Mouse (Mus musculus): ENCODE results near the gene Slamf8. TPM values are rescaled to one million over a fixed set of nuclear protein-coding genes. Genes with fewer than 3 reads are reported as not detected.

Slamf8 gene
- polyA plus RNA-seq, 1 experiment from 2014 or later: 0.08 TPM

DNA sequence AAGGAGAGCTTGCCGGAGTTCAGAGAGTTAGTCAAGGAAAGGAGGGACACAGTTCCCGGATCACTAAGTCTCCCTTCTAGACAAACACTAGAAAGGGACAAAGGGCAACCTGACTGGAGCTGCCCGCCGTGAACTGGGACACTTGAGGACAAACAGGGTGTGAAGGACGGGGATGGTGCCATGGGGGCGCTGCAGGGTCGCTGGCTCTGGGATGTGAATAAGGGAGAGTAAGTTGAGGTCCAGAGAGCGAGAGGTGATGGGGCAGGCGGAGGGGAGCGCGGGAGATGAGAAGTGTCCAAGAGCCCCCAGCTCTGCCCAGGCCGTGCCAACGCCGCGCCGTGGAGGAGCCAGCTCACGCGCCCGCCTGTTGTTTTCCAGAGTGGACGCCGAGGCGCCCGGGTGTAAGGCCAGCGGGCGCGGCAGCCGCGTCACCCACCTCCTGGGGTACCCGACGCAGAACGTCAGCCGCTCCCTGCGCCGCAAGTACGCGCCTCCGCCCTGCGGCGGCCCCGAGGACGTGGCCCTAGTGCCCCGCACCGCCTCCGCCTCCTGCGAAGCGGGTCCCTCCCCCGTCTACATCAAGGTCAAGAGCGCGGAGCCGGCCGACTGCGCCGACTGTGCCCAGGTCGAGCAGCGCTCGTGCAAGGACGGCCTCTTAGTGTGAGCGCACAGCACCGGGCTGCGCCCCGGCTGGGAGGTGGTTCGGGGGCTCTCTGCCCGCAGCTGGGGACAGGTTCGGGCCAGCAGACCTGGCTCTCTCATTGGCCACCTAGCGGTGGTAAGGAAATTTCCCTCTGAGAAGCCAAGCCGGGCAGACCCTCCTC, 27.5 kb downstream of the Slamf8 start:
- WGBS: under 1% methylated on average over 64 of the region's 66 CpGs
- Histone ChIP-seq H3K4me1 (ENCODE audit: control insufficient read depth, insufficient read depth, low read length) (peaks cover 11% of the 10 kb centered on the region; the same call in 1 of the 2 replicates), H3K4me2 (ENCODE audit: low read depth, severe bottlenecking) (peak overlapping the region; percentile 79), H3K36me3 (ENCODE audit: control insufficient read depth, insufficient read depth, low read length) (no peaks in the 10 kb centered on the region), H3K9me3 (ENCODE audit: control insufficient read depth, low read length) (no peaks in the 10 kb centered on the region), H3K27me3 (ENCODE audit: control insufficient read depth, insufficient read depth, low read length) (peaks cover 29% of the 10 kb centered on the region), H3K4me3 (ENCODE audit: low read depth, low read length) (peak overlapping the region; percentile 54), H3K27ac (replicated peaks; ENCODE audit: low read depth, low read length) (no peak overlapping the region), H3K9ac (ENCODE audit: low read length) (peak overlapping the region; percentile 54)
- ATAC-seq (ENCODE audit: insufficient number of reproducible peaks, low FRiP score, low TSS enrichment, low read depth): peak; percentile 88
- peak; percentile 83 for DNase-seq (ENCODE audit: low spot score)

DNA sequence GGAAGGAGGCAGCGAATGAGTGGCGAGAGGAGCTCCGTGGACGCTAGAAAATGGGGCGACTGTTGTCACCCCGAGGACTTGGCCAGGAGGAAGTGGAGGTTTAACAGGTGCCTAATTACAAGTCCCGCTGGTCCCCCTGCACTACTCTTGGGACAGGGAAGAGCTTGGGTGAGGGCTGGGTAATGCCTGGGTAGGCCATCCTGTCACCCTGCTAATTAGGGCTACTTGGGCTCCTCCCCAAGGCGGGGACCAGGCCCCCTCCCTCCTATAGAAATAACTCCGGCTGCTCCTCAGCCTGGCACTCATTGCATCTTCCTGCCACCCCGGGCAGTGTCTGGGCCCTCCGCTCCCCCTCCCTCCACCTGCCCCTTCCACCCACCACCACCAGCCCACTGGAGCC, 34.7 kb downstream of the Slamf8 start, which contains the start of gene Vsig8:
Vsig8 (plus strand) TSS at position 301 of the 400 bp plus-strand sequence.
- WGBS: 70% methylated on average over 10 of the region's 11 CpGs
- Histone ChIP-seq H3K27ac (replicated peaks; ENCODE audit: low read depth, low read length) (no peak within 1 kb of the TSS), H3K4me3 (ENCODE audit: low read depth, low read length) (no peak within 1 kb of the TSS), H3K27me3 (ENCODE audit: control insufficient read depth, insufficient read depth, low read length) (peaks cover 6% of the 10 kb centered on the region), H3K9ac (ENCODE audit: low read length) (no peak within 1 kb of the TSS), H3K4me1 (ENCODE audit: control insufficient read depth, insufficient read depth, low read length) (peaks cover 10% of the 10 kb centered on the region), H3K9me3 (ENCODE audit: control insufficient read depth, low read length) (no peaks in the 10 kb centered on the region), H3K4me2 (ENCODE audit: low read depth, severe bottlenecking) (no peak within 1 kb of the TSS), H3K36me3 (ENCODE audit: control insufficient read depth, insufficient read depth, low read length) (no peaks in the 10 kb centered on the region)
- ATAC-seq (ENCODE audit: insufficient number of reproducible peaks, low FRiP score, low TSS enrichment, low read depth) (no peak), DNase-seq (ENCODE audit: low spot score) (no peak)

DNA sequence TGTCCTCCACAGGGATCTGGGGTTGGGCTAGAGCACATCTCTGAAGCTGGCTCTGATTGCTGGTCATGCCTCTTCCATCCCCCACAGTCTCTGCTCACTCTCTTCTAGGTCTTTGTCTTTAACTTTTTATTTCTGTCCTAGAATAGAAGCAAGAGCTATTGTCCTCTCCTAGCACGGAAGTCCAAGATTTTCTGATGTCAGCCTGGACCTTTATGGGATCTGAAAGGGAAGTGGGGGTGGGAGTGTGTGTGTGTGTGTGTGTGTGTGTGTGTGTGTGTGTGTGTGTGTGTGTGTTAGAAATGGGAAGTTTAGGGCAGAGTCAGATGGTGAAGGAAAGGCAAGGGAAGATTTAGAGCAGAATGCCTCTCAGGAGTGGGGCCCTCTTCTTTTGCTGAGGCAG, 37.7 kb downstream of the Slamf8 start:
- Histone ChIP-seq H3K4me3 (ENCODE audit: low read depth, low read length) (no peak overlapping the region), H3K4me2 (ENCODE audit: low read depth, severe bottlenecking) (no peak overlapping the region), H3K27me3 (ENCODE audit: control insufficient read depth, insufficient read depth, low read length) (no peaks in the 10 kb centered on the region), H3K9ac (ENCODE audit: low read length) (no peak overlapping the region), H3K36me3 (ENCODE audit: control insufficient read depth, insufficient read depth, low read length) (no peaks in the 10 kb centered on the region), H3K9me3 (ENCODE audit: control insufficient read depth, low read length) (no peaks in the 10 kb centered on the region), H3K27ac (replicated peaks; ENCODE audit: low read depth, low read length) (no peak overlapping the region), H3K4me1 (ENCODE audit: control insufficient read depth, insufficient read depth, low read length) (peaks cover 22% of the 10 kb centered on the region)
- no peak for DNase-seq (ENCODE audit: low spot score)
- no peak for ATAC-seq (ENCODE audit: insufficient number of reproducible peaks, low FRiP score, low TSS enrichment, low read depth)
- WGBS: 42% methylated on average over 1 of the region's 1 CpGs

DNA sequence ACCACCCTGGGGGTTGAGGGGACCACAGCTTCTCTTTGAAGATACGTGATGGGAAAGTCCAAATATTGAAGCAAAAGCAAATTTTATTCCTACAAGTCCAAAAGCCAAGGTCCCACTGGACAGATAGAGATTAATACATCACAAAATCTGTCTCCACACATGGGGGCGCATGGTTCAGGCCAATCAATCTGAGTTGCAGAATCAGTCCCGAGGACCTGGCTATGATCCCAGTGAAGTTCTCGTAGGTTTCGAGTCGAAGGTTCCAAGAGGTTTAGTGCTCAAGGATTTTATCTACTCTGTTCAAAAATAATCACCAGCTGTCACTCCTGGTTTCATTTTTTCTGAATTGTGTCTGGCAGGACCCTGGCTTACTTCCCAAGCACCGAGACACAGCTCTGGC, 39.4 kb downstream of the Slamf8 start:
- H3K4me3 ChIP-seq (ENCODE audit: low read depth, low read length): no peak overlapping the region
- DNase-seq (ENCODE audit: low spot score) (no peak), ATAC-seq (ENCODE audit: insufficient number of reproducible peaks, low FRiP score, low TSS enrichment, low read depth) (no peak)
- no peaks in the 10 kb centered on the region for H3K36me3 ChIP-seq (ENCODE audit: control insufficient read depth, insufficient read depth, low read length)
- H3K4me2 ChIP-seq (ENCODE audit: low read depth, severe bottlenecking): peak overlapping the region; percentile 60
- no peak overlapping the region for H3K9ac ChIP-seq (ENCODE audit: low read length)
- WGBS: 60% methylated on average over 7 of the region's 7 CpGs
- no peak overlapping the region for H3K27ac ChIP-seq (replicated peaks; ENCODE audit: low read depth, low read length)
- H3K27me3 ChIP-seq (ENCODE audit: control insufficient read depth, insufficient read depth, low read length): no peaks in the 10 kb centered on the region
- H3K9me3 ChIP-seq (ENCODE audit: control insufficient read depth, low read length): no peaks in the 10 kb centered on the region
- H3K4me1 ChIP-seq (ENCODE audit: control insufficient read depth, insufficient read depth, low read length): peaks cover 22% of the 10 kb centered on the region

DNA sequence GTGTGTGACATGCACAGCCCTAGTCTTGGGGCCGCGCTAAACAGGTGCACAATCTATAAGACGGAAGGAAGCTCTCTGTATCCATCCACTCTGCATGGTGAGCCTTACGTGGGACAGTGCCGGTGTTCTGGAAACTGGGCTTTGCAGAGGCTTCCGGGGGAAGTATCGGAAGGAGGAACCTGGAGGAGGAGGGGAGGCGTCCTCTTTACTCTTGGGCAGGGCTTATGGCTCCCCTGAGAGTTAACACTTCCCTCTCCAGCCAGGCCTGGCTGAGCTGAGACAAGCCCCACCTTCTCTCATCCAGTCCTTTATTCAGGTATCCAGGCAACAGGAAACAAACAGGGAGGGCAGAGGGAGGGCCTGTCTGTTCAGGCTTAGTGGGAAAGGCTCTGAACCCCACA, 39.8 kb downstream of the Slamf8 start:
- Histone ChIP-seq H3K36me3 (ENCODE audit: control insufficient read depth, insufficient read depth, low read length) (no peaks in the 10 kb centered on the region), H3K4me3 (ENCODE audit: low read depth, low read length) (peak overlapping the region; percentile 25; the same call in 1 of the 2 replicates), H3K9me3 (ENCODE audit: control insufficient read depth, low read length) (no peaks in the 10 kb centered on the region), H3K4me1 (ENCODE audit: control insufficient read depth, insufficient read depth, low read length) (peaks cover 22% of the 10 kb centered on the region), H3K4me2 (ENCODE audit: low read depth, severe bottlenecking) (peak overlapping the region; percentile 60), H3K27ac (replicated peaks; ENCODE audit: low read depth, low read length) (no peak overlapping the region), H3K9ac (ENCODE audit: low read length) (no peak overlapping the region), H3K27me3 (ENCODE audit: control insufficient read depth, insufficient read depth, low read length) (no peaks in the 10 kb centered on the region)
- WGBS: under 1% methylated on average over 8 of the region's 8 CpGs
- ATAC-seq (ENCODE audit: insufficient number of reproducible peaks, low FRiP score, low TSS enrichment, low read depth) (peak; percentile 70), DNase-seq (ENCODE audit: low spot score) (peak; percentile 59)

DNA sequence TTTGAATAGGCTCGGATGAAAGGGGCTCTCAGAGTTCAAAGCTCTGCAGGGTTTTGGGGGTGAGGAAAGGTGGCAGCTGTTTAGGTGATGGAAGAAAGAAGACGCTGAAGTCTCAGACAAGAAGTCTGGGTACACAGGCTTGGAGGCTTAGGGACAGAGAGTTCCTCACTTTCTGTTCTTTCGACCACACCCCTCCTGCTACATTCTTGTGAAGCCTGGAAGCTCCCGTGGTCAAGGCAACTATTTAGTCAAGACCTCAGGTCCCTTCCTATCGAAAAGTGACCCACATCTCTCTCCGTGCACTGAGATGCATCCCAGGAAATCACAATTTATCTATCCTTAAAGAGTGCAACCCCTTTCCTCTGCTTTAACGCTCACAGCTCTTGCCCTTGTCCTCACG, 40.7 kb downstream of the Slamf8 start:
- H3K27me3 ChIP-seq (ENCODE audit: control insufficient read depth, insufficient read depth, low read length): no peaks in the 10 kb centered on the region
- no peaks in the 10 kb centered on the region for H3K9me3 ChIP-seq (ENCODE audit: control insufficient read depth, low read length)
- 4% methylated on average over 8 of the region's 8 CpGs for WGBS
- peaks cover 22% of the 10 kb centered on the region for H3K4me1 ChIP-seq (ENCODE audit: control insufficient read depth, insufficient read depth, low read length)
- no peak for DNase-seq (ENCODE audit: low spot score)
- H3K4me3 ChIP-seq (ENCODE audit: low read depth, low read length): no peak overlapping the region
- no peak for ATAC-seq (ENCODE audit: insufficient number of reproducible peaks, low FRiP score, low TSS enrichment, low read depth)
- H3K4me2 ChIP-seq (ENCODE audit: low read depth, severe bottlenecking): peak overlapping the region; percentile 60; the same call in 1 of the 2 replicates
- no peak overlapping the region for H3K27ac ChIP-seq (replicated peaks; ENCODE audit: low read depth, low read length)
- no peaks in the 10 kb centered on the region for H3K36me3 ChIP-seq (ENCODE audit: control insufficient read depth, insufficient read depth, low read length)
- no peak overlapping the region for H3K9ac ChIP-seq (ENCODE audit: low read length)

DNA sequence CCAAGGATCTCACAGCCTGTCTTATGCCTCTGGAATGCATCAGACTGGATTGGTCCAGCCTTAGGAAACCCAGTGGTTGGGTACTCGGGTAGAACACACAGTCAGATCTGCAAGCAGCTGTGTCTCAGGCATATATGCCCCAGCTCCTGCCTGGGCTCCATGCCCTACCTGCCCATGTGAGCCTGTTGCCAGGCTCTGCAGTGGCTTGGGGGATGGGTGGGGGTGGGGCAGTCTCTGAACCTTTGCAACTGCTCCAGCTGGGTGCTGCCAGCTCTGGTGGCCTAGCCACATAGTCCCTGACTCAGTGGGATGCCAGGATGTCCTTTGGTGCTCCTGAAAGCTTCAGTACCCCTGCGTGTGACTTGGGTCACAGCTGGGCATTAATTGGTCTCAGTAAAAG, 41.1 kb downstream of the Slamf8 start:
- Histone ChIP-seq H3K27me3 (ENCODE audit: control insufficient read depth, insufficient read depth, low read length) (no peaks in the 10 kb centered on the region), H3K36me3 (ENCODE audit: control insufficient read depth, insufficient read depth, low read length) (no peaks in the 10 kb centered on the region), H3K4me3 (ENCODE audit: low read depth, low read length) (no peak overlapping the region), H3K4me2 (ENCODE audit: low read depth, severe bottlenecking) (no peak overlapping the region), H3K9ac (ENCODE audit: low read length) (no peak overlapping the region), H3K9me3 (ENCODE audit: control insufficient read depth, low read length) (no peaks in the 10 kb centered on the region), H3K27ac (replicated peaks; ENCODE audit: low read depth, low read length) (no peak overlapping the region), H3K4me1 (ENCODE audit: control insufficient read depth, insufficient read depth, low read length) (peaks cover 22% of the 10 kb centered on the region)
- no peak for DNase-seq (ENCODE audit: low spot score)
- 17% methylated on average over 2 of the region's 2 CpGs for WGBS
- ATAC-seq (ENCODE audit: insufficient number of reproducible peaks, low FRiP score, low TSS enrichment, low read depth): 0 out of 2 replicates have a peak, but pooled peaks have one; percentile 18

DNA sequence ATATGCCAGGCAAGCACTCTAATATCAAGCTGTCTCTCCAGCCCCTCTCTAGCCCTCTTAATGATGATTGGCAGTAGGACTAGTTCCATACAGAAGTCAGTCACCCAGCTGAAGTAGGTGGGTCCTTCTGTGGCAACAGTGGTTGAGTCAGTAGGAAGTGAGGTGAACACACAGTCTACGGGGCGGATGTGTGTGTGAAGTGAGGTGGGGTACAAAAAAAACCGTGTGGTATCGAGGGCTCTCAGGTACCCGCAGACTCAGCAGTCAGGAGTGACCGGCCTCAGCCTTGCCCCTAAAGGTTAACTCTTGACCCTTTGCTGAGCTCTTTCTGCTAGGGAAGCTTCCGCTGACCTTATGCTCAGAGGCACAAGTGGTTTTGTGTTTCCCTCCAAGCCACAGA, 41.9 kb downstream of the Slamf8 start:
- ATAC-seq (ENCODE audit: insufficient number of reproducible peaks, low FRiP score, low TSS enrichment, low read depth) (no peak), DNase-seq (ENCODE audit: low spot score) (no peak)
- Histone ChIP-seq H3K4me3 (ENCODE audit: low read depth, low read length) (no peak overlapping the region), H3K9ac (ENCODE audit: low read length) (no peak overlapping the region), H3K9me3 (ENCODE audit: control insufficient read depth, low read length) (no peaks in the 10 kb centered on the region), H3K27me3 (ENCODE audit: control insufficient read depth, insufficient read depth, low read length) (no peaks in the 10 kb centered on the region), H3K36me3 (ENCODE audit: control insufficient read depth, insufficient read depth, low read length) (no peaks in the 10 kb centered on the region), H3K27ac (replicated peaks; ENCODE audit: low read depth, low read length) (no peak overlapping the region), H3K4me1 (ENCODE audit: control insufficient read depth, insufficient read depth, low read length) (peaks cover 22% of the 10 kb centered on the region), H3K4me2 (ENCODE audit: low read depth, severe bottlenecking) (no peak overlapping the region)
- WGBS: 43% methylated on average over 7 of the region's 7 CpGs

All from limb, embryonic 11.5 days (tissue).